Mouse (Mus musculus) neural tube, embryonic 10.5 days (tissue): ENCODE results near the gene Cela1.
A peak's percentile ranks its signal among the peaks of the same experiment; 100 is the strongest.

Source experiments
- DNase-seq: peaks from one replicate; pipeline ENCODE4 v3.0.0-alpha.2; 2017; ENCODE audit warnings: low spot score; ENCODE audit errors: extremely low spot score

Gene Cela1

DNA sequence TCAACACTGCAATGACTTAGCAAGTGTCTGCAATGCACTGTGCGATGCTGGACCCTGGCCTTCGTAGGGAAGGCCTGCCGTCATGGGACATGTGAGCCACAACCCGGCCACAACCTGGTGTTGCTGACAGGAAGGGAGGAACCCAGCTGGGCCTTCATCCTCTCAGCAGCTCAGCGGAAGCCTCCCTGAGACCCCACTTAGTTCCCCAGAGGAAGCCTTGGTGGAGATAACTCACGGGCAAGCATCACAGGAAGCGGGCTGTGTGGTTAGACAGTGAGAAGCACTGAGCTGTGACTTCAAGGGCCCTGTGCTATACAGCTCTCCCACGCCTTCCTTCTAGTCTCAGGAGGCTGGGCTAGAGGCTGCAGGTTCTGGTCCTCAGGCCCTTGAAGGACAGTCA is 18.5 kb upstream of the Cela1 start:
- DNase-seq, result no peak

GRCm38 (mm10) chr15:100705376-100705775 is 17.7 kb upstream of the Cela1 start:
- no peak for DNase-seq

- no peak for DNase-seq
These were observed 16.2 kb upstream of the Cela1 start for GRCm38 (mm10) chr15:100703913-100704312.

DNA sequence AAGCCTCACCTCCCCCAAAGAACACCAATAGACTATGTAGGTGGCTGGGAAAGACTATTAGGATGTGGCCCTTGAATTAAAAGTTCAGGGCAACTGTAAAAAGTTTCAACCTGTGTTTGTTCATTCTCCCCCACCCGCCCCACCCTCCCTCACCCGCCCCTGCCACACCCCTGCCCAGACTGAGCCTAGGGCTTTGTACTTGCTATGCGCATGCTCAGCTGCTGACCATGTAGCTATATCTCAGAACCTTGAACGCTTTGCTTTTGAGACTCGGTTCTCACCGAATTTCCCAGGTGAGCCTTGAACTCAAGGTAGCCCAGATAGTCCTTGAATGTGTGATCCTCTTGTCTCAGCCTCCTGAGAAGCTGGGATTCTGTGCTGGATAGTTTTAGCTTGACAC is 14.1 kb upstream of the Cela1 start:
- no peak for DNase-seq

- no peak for DNase-seq
These were observed 13.4 kb upstream of the Cela1 start for GRCm38 (mm10) chr15:100701108-100701507.

DNA sequence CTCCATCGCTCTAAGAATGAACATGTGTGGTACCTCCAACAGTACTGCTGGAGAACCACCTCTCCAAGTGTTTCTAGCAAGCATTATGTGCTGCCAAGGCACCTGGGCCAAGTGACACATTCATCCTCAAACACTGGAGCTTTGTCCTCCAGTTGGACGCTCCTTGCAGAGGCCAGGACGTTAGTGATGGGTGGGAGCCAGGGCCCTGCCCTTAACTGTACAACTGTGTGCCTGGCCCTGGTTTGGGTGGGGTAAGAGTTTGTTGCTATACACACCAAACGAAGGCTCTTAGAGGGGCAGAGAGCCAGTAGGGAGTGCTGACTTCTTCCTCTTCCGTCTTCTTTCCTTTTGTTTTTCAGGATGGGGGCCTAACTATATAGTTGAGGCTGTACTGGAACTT is 12.7 kb upstream of the Cela1 start:
- DNase-seq, result no peak

- DNase-seq, result no peak
These were observed 11.7 kb upstream of the Cela1 start for GRCm38 (mm10) chr15:100699386-100699785.

GRCm38 (mm10) chr15:100698078-100698477 is 10.4 kb upstream of the Cela1 start:
- DNase-seq, result no peak

DNA sequence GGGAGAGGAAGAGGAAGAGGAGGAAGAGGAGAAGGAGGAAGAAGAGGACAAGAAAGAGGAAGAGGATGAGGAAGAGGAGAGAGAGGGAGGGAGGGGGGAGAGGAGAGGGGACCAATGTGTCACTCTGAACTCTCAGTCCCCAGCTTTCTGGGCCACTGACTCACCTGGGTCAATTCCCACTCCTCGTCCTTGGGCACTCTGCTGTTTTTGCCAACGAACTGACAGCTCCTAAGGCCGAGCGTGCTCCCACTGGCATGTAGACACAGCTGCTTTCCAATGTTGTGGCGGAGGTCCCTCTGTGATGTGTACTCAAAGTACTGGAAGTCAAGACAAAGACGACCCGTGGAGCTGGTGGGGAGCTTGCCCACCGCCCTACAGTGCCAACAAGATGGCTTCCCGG is 6.7 kb upstream of the Cela1 start:
- DNase-seq, result no peak

GRCm38 (mm10) chr15:100691990-100692389 is 4.3 kb upstream of the Cela1 start:
- no peak for DNase-seq

- DNase-seq, result no peak
These were observed 732 bp downstream of the Cela1 start for GRCm38 (mm10) chr15:100686989-100687388.

- DNase-seq, result no peak
These were observed 1.3 kb downstream of the Cela1 start for GRCm38 (mm10) chr15:100686434-100686833.

- no peak for DNase-seq
These were observed 1.9 kb downstream of the Cela1 start for GRCm38 (mm10) chr15:100685849-100686248.

- no peak for DNase-seq
These were observed 2.5 kb downstream of the Cela1 start for GRCm38 (mm10) chr15:100685255-100685654.

- no peak for DNase-seq
These were observed 3.3 kb downstream of the Cela1 start for GRCm38 (mm10) chr15:100684450-100684849.

DNA sequence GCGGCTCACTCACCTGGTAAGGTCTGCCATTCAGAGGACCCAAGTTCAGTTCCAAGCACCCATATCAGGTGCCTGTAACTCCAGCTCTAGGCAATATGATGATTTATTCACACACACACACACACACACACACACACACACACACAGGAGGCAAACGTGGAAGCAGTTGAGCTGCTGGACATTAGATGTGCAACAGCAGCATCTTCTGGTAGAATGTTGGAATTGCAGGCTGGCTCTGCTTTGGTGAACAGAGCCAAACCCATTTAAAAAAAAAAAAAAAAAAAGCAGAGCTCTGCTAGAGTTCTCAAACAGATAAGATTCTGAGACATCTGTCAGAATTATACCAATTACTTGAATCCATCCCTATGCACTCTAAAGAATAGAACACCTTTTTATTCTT is 4.7 kb downstream of the Cela1 start:
- DNase-seq, result peak; percentile 80

- DNase-seq, result peak; percentile 34
These were observed 6.0 kb downstream of the Cela1 start for GRCm38 (mm10) chr15:100681770-100682169.

DNA sequence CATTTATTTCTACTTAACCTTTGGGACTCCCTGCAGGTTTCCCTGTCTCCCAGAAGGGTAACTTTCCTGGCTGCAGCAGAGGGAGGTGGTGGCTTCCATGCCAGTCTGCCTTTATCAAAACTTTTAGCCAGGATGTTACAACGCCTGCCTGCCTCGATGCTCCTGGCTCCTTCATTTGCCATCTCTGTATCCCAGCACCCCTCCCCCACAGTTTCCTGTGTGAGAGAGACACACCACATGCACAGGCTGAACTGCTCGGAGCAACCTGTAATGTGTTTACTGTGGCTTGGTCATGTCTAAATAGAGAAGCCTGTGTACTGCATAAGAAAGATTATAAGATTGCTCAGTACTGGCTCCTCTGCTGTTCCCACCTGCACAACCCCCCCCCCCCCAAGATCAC is 7.3 kb downstream of the Cela1 start:
- DNase-seq, result no peak

DNA sequence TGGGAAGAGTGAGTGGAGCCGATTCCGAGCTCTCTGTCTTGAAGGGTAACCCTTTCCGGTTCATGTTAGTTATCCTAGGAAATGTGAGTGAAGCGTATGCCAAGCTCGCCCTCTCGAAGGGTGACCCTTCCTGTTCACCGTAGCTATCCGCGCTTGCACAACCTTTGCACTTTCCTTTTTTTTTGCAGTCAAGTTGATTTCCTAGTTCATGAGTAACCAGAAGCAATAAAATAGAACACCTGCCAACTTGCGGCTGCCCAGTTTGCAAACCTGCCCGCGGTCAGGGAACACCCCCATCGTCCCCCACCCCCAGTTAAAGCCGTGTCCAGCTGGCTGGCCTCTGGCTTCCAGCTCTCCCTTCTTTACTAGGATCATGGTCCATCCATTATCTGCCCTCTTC is 8.7 kb downstream of the Cela1 start:
- DNase-seq, result no peak

GRCm38 (mm10) chr15:100678581-100678980 is 9.1 kb downstream of the Cela1 start:
- DNase-seq, result no peak

DNA sequence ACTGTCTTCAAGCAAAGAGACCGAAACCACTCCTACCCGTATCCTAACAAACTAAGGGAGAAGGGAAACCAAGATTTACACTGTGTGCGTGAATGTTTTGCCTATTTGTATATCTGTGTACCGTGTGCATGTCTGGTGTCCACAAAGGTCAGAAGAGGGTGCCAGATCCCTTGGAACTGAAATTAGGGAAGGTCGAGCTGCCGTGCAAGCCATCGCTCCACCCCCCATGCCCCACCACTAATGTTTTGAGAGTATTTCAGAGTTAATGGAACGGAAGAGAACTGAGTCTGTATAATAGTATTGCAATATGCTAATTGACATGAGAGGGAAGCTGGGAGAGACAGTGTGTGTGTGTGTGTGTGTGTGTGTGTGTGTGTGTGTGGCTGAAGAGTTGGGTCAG is 10.0 kb downstream of the Cela1 start:
- no peak for DNase-seq

DNA sequence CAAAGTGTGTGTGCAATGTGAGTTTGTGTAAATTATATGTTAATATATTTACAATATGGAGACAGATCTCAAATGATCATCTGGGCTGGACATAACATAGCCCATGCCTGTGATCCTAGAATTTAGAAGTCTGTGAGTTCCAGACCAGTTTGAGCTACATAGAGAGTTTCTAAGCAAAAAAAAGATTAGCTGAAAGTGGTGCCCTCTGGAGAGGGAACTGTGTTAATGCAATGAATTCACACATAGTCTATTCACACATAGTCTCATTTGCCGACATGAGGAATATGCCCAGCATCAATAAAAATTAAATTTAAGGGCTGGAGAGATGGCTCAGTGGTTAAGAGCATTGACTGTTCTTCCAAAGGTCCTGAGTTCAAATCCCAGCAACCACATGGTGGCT is 11.2 kb downstream of the Cela1 start:
- no peak for DNase-seq

DNA sequence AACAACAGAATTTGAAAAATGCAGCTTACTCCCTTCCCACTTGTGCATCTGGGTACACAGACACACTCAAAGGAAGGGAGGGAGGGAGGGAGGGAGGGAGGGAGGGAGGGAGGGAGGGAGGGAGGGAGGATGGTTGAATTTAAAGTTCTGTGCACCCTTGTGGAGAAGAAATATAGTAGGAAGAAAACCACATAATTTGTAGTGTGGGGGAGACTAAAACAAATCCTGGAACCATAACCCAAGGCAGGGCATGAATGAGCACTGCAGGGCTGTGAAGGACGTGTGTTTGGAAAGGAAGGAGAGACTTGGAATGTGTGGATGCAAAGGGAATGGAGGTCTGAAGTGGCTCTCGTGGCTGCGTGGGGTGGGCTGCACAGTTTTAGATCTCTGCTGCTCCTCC is 12.2 kb downstream of the Cela1 start:
- no peak for DNase-seq

DNA sequence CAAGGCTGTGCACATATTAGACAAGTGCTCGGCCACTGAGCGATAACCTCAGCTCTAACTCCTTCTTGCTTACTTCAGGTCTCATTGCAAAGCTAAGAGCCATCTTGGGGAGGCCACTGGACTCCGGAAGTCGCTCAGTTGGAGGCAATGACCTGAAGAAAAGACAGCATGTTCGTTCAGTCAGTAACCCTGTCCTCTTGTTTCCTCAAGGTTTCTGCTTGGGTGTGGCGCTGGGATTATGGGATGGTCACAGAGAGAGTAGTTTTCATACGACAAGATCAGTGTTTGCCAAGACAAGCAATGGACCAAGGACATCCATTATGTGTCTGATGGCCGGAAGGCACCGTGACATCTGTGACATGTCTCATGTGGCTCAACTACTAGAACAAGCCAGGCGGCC is 13.2 kb downstream of the Cela1 start:
- no peak for DNase-seq
